In genomic region chr17:34630761-34631301, GRCm38 (mm10) we compare ENCODE assay signal across 8 mouse cellular contexts. TPM values are rescaled to one million over a fixed set of nuclear protein-coding genes. Genes with fewer than 3 reads are reported as not detected.
DNase-seq lines count a peak whose midpoint lies in the region; ATAC-seq and TF ChIP-seq lines count a peak whose summit lies in the region.

No protein-coding gene starts in this region.

- H3K27me3 ChIP-seq in heart, embryonic 11.5 days (ENCODE audit: control insufficient read depth, insufficient read depth, low read length), result peaks cover 51% of the 10 kb centered on the region
- peaks cover 21% of the 10 kb centered on the region for H3K27me3 ChIP-seq in forebrain, embryonic 15.5 days
- H3K27me3 ChIP-seq in liver, embryonic 15.5 days, result peaks cover 68% of the 10 kb centered on the region

- intact Hi-C loops in heart, postnatal 36 days (cut with DNase I), result no loop called here

- peak overlapping the region; percentile 30 for H3K4me3 ChIP-seq in heart, embryonic 11.5 days (ENCODE audit: low read depth, low read length)
- H3K4me3 ChIP-seq in bone marrow, adult 2 months (replicated peaks; ENCODE audit: control insufficient read depth, low read depth, low read length), result peak overlapping the region; percentile 17
- H3K4me3 ChIP-seq in forebrain, embryonic 15.5 days, result peak overlapping the region; percentile 69
- peak overlapping the region; percentile 34; the same call in 1 of the 2 replicates for H3K4me3 ChIP-seq in liver, embryonic 15.5 days (replicated peaks)

- TF ChIP-seq CTCF in bone marrow, adult 2 months (IDR thresholded peaks at IDR 0.05; ENCODE audit: control insufficient read depth, insufficient read depth, low read length), result no peak

- no peak for DNase-seq in heart, postnatal 36 days
- DNase-seq in thymus, postnatal 14 days, result peak; percentile 81
- DNase-seq in c-Kit-positive CD71-positive TER-119-positive erythroid progenitor cells, embryonic 14.5 days (ENCODE audit: low spot score), result no peak
- no peak for DNase-seq in left cerebral cortex, adult 11 months (ENCODE audit: low spot score)

- H3K4me1 ChIP-seq in heart, embryonic 11.5 days (ENCODE audit: control insufficient read depth, insufficient read depth, low read length), result peaks cover 32% of the 10 kb centered on the region
- H3K4me1 ChIP-seq in bone marrow, adult 2 months (ENCODE audit: control insufficient read depth, insufficient read depth, low read length), result peaks cover 1% of the 10 kb centered on the region; the same call in 1 of the 2 replicates
- peaks cover 60% of the 10 kb centered on the region for H3K4me1 ChIP-seq in forebrain, embryonic 15.5 days
- peaks cover 61% of the 10 kb centered on the region for H3K4me1 ChIP-seq in liver, embryonic 15.5 days (replicated peaks)

- no peak for ATAC-seq in heart, embryonic 11.5 days (replicated peaks; ENCODE audit: insufficient number of reproducible peaks, low FRiP score, low TSS enrichment)
- ATAC-seq in forebrain, embryonic 15.5 days (replicated peaks), result no peak
- no peak for ATAC-seq in liver, embryonic 15.5 days (ENCODE audit: insufficient read depth)

- WGBS in heart, embryonic 11.5 days (ENCODE audit: insufficient replicate concordance), result 2% methylated on average over 44 of the region's 48 CpGs
- 2% methylated on average over 48 of the region's 48 CpGs for WGBS in bone marrow, adult 2 months
- WGBS in forebrain, embryonic 15.5 days, result 2% methylated on average over 48 of the region's 48 CpGs
- WGBS in liver, embryonic 15.5 days (ENCODE audit: insufficient replicate concordance), result 2% methylated on average over 48 of the region's 48 CpGs

- TF ChIP-seq POLR2A in bone marrow, adult 2 months (IDR thresholded peaks at IDR 0.05; ENCODE audit: borderline replicate concordance, control insufficient read depth, low read depth, low read length), result no peak

- H3K27ac ChIP-seq in heart, embryonic 11.5 days (ENCODE audit: low read depth, low read length), result no peak overlapping the region
- H3K27ac ChIP-seq in bone marrow, adult 2 months (ENCODE audit: control insufficient read depth, insufficient read depth, low read depth, low read length, poor library complexity), result no peak overlapping the region
- no peak overlapping the region for H3K27ac ChIP-seq in forebrain, embryonic 15.5 days (replicated peaks)
- no peak overlapping the region for H3K27ac ChIP-seq in liver, embryonic 15.5 days (replicated peaks)

- H3K9ac ChIP-seq in heart, embryonic 11.5 days (ENCODE audit: low read depth, low read length), result no peak overlapping the region
- peak overlapping the region; percentile 31 for H3K9ac ChIP-seq in forebrain, embryonic 15.5 days (replicated peaks)
- H3K9ac ChIP-seq in liver, embryonic 15.5 days, result no peak overlapping the region

- no peaks in the 10 kb centered on the region for H3K36me3 ChIP-seq in heart, embryonic 11.5 days (ENCODE audit: control insufficient read depth, insufficient read depth, low read length)
- H3K36me3 ChIP-seq in forebrain, embryonic 15.5 days, result no peaks in the 10 kb centered on the region
- no peaks in the 10 kb centered on the region; the same call in 1 of the 2 replicates for H3K36me3 ChIP-seq in liver, embryonic 15.5 days (replicated peaks)

- peak overlapping the region; percentile 55 for H3K4me2 ChIP-seq in heart, embryonic 11.5 days
- peak overlapping the region; percentile 96 for H3K4me2 ChIP-seq in forebrain, embryonic 15.5 days (replicated peaks)
- peak overlapping the region; percentile 58 for H3K4me2 ChIP-seq in liver, embryonic 15.5 days

- H3K9me3 ChIP-seq in heart, embryonic 11.5 days (replicated peaks; ENCODE audit: control insufficient read depth, low read length), result no peaks in the 10 kb centered on the region
- H3K9me3 ChIP-seq in forebrain, embryonic 15.5 days, result no peaks in the 10 kb centered on the region
- no peaks in the 10 kb centered on the region for H3K9me3 ChIP-seq in liver, embryonic 15.5 days (replicated peaks)

RNA-seq across cellular contexts. Expression of gene Prrt1, which starts 1.5 kb away (rescaled TPM):
- polyA plus RNA-seq in heart, embryonic 11.5 days (2014; fragmentation: Nextera tagmentation; extraction: Ambion mirVana), result not detected in 2 replicates
- 1 to 10 TPM; 1.4 to 1.7 TPM for total RNA-seq in heart, postnatal 36 days (2021)
- 2.9 and 4.5 TPM in 2 replicates for polyA plus RNA-seq in bone marrow, adult 2 months (2011; ENCODE audit: insufficient read depth, insufficient read length, low replicate concordance, missing spikeins)
- 6.8 and 7.4 TPM in 2 replicates for polyA plus RNA-seq in forebrain, embryonic 15.5 days (2015; fragmentation: Nextera tagmentation; extraction: Ambion mirVana)
- not detected in 2 replicates for polyA plus RNA-seq in liver, embryonic 15.5 days (2015; fragmentation: Nextera tagmentation; extraction: Ambion mirVana)

RNA-seq across cellular contexts. Expression of gene Ppt2, which starts 2.5 kb away (rescaled TPM):
- polyA plus RNA-seq in heart, embryonic 11.5 days (2014; fragmentation: Nextera tagmentation; extraction: Ambion mirVana), result 31.7 and 34.3 TPM in 2 replicates
- 10 to 100 TPM; 54.4 to 55.5 TPM for total RNA-seq in heart, postnatal 36 days (2021)
- polyA plus RNA-seq in bone marrow, adult 2 months (2011; ENCODE audit: insufficient read depth, insufficient read length, low replicate concordance, missing spikeins), result 12.6 and 16.6 TPM in 2 replicates
- 17.2 and 18.2 TPM in 2 replicates for polyA plus RNA-seq in forebrain, embryonic 15.5 days (2015; fragmentation: Nextera tagmentation; extraction: Ambion mirVana)
- 10.7 and 10.8 TPM in 2 replicates for polyA plus RNA-seq in liver, embryonic 15.5 days (2015; fragmentation: Nextera tagmentation; extraction: Ambion mirVana)

RNA-seq across cellular contexts. Expression of gene Fkbpl, which starts 13.7 kb away (rescaled TPM):
- 10.9 and 11.4 TPM in 2 replicates for polyA plus RNA-seq in heart, embryonic 11.5 days (2014; fragmentation: Nextera tagmentation; extraction: Ambion mirVana)
- total RNA-seq in heart, postnatal 36 days (2021), result 1 to 10 TPM; 6.9 to 9.9 TPM
- 4.6 and 13.6 TPM in 2 replicates for polyA plus RNA-seq in bone marrow, adult 2 months (2011; ENCODE audit: insufficient read depth, insufficient read length, low replicate concordance, missing spikeins)
- 15.3 and 15.8 TPM in 2 replicates for polyA plus RNA-seq in forebrain, embryonic 15.5 days (2015; fragmentation: Nextera tagmentation; extraction: Ambion mirVana)
- polyA plus RNA-seq in liver, embryonic 15.5 days (2015; fragmentation: Nextera tagmentation; extraction: Ambion mirVana), result 4.0 and 5.0 TPM in 2 replicates

RNA-seq across cellular contexts. Expression of gene Egfl8, which starts 15.1 kb away (rescaled TPM):
- polyA plus RNA-seq in heart, embryonic 11.5 days (2014; fragmentation: Nextera tagmentation; extraction: Ambion mirVana), result 0.82 and 0.90 TPM in 2 replicates
- 1 to 10 TPM; 1.5 to 2.5 TPM for total RNA-seq in heart, postnatal 36 days (2021)
- polyA plus RNA-seq in bone marrow, adult 2 months (2011; ENCODE audit: insufficient read depth, insufficient read length, low replicate concordance, missing spikeins), result 4.2 and 7.2 TPM in 2 replicates
- 6.1 and 7.4 TPM in 2 replicates for polyA plus RNA-seq in forebrain, embryonic 15.5 days (2015; fragmentation: Nextera tagmentation; extraction: Ambion mirVana)
- polyA plus RNA-seq in liver, embryonic 15.5 days (2015; fragmentation: Nextera tagmentation; extraction: Ambion mirVana), result 0.20 and 0.33 TPM in 2 replicates

RNA-seq across cellular contexts. Expression of gene Atf6b, which starts 16.1 kb away (rescaled TPM):
- 41.0 and 49.8 TPM in 2 replicates for polyA plus RNA-seq in heart, embryonic 11.5 days (2014; fragmentation: Nextera tagmentation; extraction: Ambion mirVana)
- total RNA-seq in heart, postnatal 36 days (2021), result 10 to 100 TPM; 15.3 to 16.1 TPM
- 22.4 and 40.2 TPM in 2 replicates for polyA plus RNA-seq in bone marrow, adult 2 months (2011; ENCODE audit: insufficient read depth, insufficient read length, low replicate concordance, missing spikeins)
- 111 and 112 TPM in 2 replicates for polyA plus RNA-seq in forebrain, embryonic 15.5 days (2015; fragmentation: Nextera tagmentation; extraction: Ambion mirVana)
- polyA plus RNA-seq in liver, embryonic 15.5 days (2015; fragmentation: Nextera tagmentation; extraction: Ambion mirVana), result 19.9 and 21.2 TPM in 2 replicates

Comparison
In these comparisons a context has a peak if more than half of its experiments do, and no peak if none do; other contexts are left out.
1. H3K4me3 ChIP-seq: peak in every context shown above with its lines; median percentile 69 in forebrain, embryonic 15.5 days; 34 in liver, embryonic 15.5 days; 30 in heart, embryonic 11.5 days; 17 in bone marrow, adult 2 months.